Mouse (Mus musculus) thymus, postnatal 10 days (tissue): ENCODE results near the gene Mmadhc.

Experiments used
- DNase-seq, 2 experiments: peaks; one replicate each; pipeline ENCODE4 v3.0.0; 2021; ENCODE audit warnings: low spot score in 2 of 2

The Mmadhc gene

GRCm38 (mm10) chr2:50296109-50296986 is at the start of gene Mmadhc:
Gene Mmadhc, minus strand, starts transcription at chr2:50296801.
- peak; percentile 74 to 75 for DNase-seq

GRCm38 (mm10) chr2:50343598-50343997 is 47.0 kb upstream of the Mmadhc start:
- DNase-seq: no peak

- DNase-seq: no peak
Observed at GRCm38 (mm10) chr2:50339061-50339460, 42.5 kb upstream of the Mmadhc start.

- DNase-seq: no peak
Observed at GRCm38 (mm10) chr2:50337596-50337995, 41.0 kb upstream of the Mmadhc start.

GRCm38 (mm10) chr2:50331716-50332270 is 35.2 kb upstream of the Mmadhc start:
- DNase-seq: no peak

- DNase-seq: no peak
Observed at GRCm38 (mm10) chr2:50328181-50328580, 31.6 kb upstream of the Mmadhc start.

GRCm38 (mm10) chr2:50324799-50325198 is 28.2 kb upstream of the Mmadhc start:
- DNase-seq: no peak

GRCm38 (mm10) chr2:50306663-50307320 is 10.2 kb upstream of the Mmadhc start:
- DNase-seq: peak; percentile 14 to 44

- DNase-seq: no peak
Observed at GRCm38 (mm10) chr2:50304824-50305577, 8.4 kb upstream of the Mmadhc start.

GRCm38 (mm10) chr2:50296987-50297350 is 368 bp upstream of the Mmadhc start:
- DNase-seq: no peak

GRCm38 (mm10) chr2:50295562-50295961 is 1.0 kb downstream of the Mmadhc start:
- no peak for DNase-seq

- DNase-seq: no peak
Observed at GRCm38 (mm10) chr2:50294084-50294483, 2.5 kb downstream of the Mmadhc start.

- DNase-seq: no peak
Observed at GRCm38 (mm10) chr2:50293572-50293971, 3.0 kb downstream of the Mmadhc start.

GRCm38 (mm10) chr2:50291901-50292300 is 4.7 kb downstream of the Mmadhc start:
- no peak for DNase-seq

- DNase-seq: no peak
Observed at GRCm38 (mm10) chr2:50290754-50291153, 5.8 kb downstream of the Mmadhc start.

- DNase-seq: no peak
Observed at GRCm38 (mm10) chr2:50284781-50285180, 11.8 kb downstream of the Mmadhc start.

GRCm38 (mm10) chr2:50284040-50284439 is 12.6 kb downstream of the Mmadhc start:
- DNase-seq: no peak

GRCm38 (mm10) chr2:50276715-50277114 is 19.9 kb downstream of the Mmadhc start:
- DNase-seq: no peak

GRCm38 (mm10) chr2:50273415-50273814 is 23.2 kb downstream of the Mmadhc start:
- no peak for DNase-seq

- DNase-seq: no peak
Observed at GRCm38 (mm10) chr2:50272165-50272564, 24.4 kb downstream of the Mmadhc start.

GRCm38 (mm10) chr2:50268514-50268913 is 28.1 kb downstream of the Mmadhc start:
- no peak for DNase-seq

- DNase-seq: no peak
Observed at GRCm38 (mm10) chr2:50267046-50267445, 29.6 kb downstream of the Mmadhc start.
